Mouse (Mus musculus): ENCODE measurements around the gene Chn1. TPM values are rescaled to one million over a fixed set of nuclear protein-coding genes. Genes with fewer than 3 reads are reported as not detected.

Chn1 gene
- polyA plus RNA-seq, 2 experiments: 0.34 to 0.70 TPM

DNA sequence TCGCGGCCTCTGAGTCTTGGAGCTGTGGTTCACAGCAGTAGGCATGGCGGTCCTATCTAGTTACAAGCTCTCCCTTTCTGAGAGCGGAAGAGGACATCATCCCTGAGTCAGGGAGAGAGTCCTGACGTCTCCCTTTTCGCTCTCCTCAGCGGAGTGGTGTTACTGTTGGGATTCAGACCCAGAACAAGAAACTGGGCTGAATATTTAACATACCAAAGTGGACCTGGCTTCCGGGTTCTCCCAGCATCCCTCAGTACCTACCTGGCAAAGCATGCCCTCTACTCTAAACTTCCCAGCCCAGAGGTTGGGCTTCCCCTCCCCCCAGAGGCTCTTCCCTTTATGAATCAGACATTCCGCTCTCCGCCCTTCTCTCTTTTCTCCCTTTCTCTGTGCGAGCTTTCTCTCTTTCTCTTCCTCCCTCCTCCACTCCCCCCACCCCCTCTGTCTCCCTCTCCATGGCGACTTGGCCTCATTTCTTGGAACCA, 189.8 kb downstream of the Chn1 start:
- Histone ChIP-seq H3K27ac (no peak overlapping the region), H3K36me3 (replicated peaks; ENCODE audit: control insufficient read depth, insufficient read depth, low read depth) (no peaks in the 10 kb centered on the region), H3K27me3 (ENCODE audit: control insufficient read depth, insufficient read depth, low read length) (no peaks in the 10 kb centered on the region; the same call in 1 of the 2 replicates), H3K4me2 (ENCODE audit: low read depth) (peak overlapping the region; percentile 60), H3K4me3 (ENCODE audit: insufficient read depth in 1 of 2, low read depth in 2 of 2, low read length in 2 of 2) (peak overlapping the region in 1 of 2 experiments; percentile 51; a peak in 2 of 4 replicates), H3K9me3 (ENCODE audit: control insufficient read depth, low read length) (no peaks in the 10 kb centered on the region), H3K4me1 (replicated peaks; ENCODE audit: control insufficient read depth in 2 of 2, insufficient read depth in 2 of 2, low read length in 1 of 2) (no peaks in the 10 kb centered on the region; a peak in 1 of 4 replicates), H3K9ac (replicated peaks) (no peak overlapping the region)
- ATAC-seq (ENCODE audit: insufficient read depth): no peak
- no peak for DNase-seq (ENCODE audit: low read depth in 3 of 3, low spot score in 3 of 3)
- no peak for TF ChIP-seq EP300 (IDR thresholded peaks at IDR 0.05; ENCODE audit: low read depth)
- TF ChIP-seq CTCF (IDR thresholded peaks at IDR 0.05; ENCODE audit: low read depth): no peak
- 23% methylated on average over 12 of the region's 12 CpGs for WGBS (ENCODE audit: insufficient replicate concordance)

DNA sequence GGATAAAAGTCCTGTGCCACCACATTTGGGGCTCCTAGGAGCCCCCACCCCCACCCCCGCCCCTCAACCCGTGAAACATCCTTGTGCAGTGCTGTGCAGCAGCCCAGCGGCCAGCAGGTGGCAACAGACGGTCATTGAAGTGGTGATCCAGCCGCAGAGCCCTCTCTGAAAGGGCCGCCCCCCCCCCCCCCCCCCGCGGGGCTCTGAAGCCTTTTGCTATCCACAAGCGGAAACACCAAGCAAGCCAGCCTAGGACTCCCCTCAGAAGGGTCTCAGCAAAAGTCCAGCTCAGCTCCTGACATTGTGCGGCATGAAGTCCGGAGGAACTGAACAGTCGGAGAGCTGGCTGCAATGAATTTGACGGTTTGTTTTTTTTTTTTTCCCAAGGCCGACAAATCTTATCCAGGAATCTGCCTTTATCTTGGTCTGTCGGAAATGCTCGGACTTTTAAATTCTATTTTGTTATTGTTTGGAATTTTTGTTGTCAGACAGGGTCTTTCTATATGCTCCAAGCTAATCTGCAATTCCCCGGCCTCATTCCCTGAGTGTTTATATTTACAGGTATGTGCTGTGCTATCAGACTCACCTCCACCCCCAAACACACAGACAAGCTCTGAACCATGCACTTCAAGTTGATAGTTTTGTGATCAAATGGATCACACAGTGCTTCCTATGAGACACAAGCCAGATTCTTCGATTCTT, 190.3 kb downstream of the Chn1 start:
- Histone ChIP-seq H3K4me3 (ENCODE audit: insufficient read depth in 1 of 2, low read depth in 2 of 2, low read length in 2 of 2) (peak overlapping the region; percentile 44 to 71), H3K9ac (replicated peaks) (no peak overlapping the region; the same call in 1 of the 2 replicates), H3K27me3 (ENCODE audit: control insufficient read depth, insufficient read depth, low read length) (no peaks in the 10 kb centered on the region; the same call in 1 of the 2 replicates), H3K4me1 (replicated peaks; ENCODE audit: control insufficient read depth in 2 of 2, insufficient read depth in 2 of 2, low read length in 1 of 2) (no peaks in the 10 kb centered on the region; a peak in 1 of 4 replicates), H3K27ac (no peak overlapping the region), H3K4me2 (ENCODE audit: low read depth) (peak overlapping the region; percentile 60), H3K36me3 (replicated peaks; ENCODE audit: control insufficient read depth, insufficient read depth, low read depth) (no peaks in the 10 kb centered on the region), H3K9me3 (ENCODE audit: control insufficient read depth, low read length) (no peaks in the 10 kb centered on the region)
- TF ChIP-seq EP300 (IDR thresholded peaks at IDR 0.05; ENCODE audit: low read depth) (no peak), CTCF (IDR thresholded peaks at IDR 0.05; ENCODE audit: low read depth) (peak; percentile 69)
- ATAC-seq (ENCODE audit: insufficient read depth): 0 out of 2 replicates have a peak, but pooled peaks have one; percentile 37
- DNase-seq (ENCODE audit: low read depth in 3 of 3, low spot score in 3 of 3): peak in 2 of 3 experiments; percentile 18 to 26
- WGBS (ENCODE audit: insufficient replicate concordance): 3% methylated on average over 18 of the region's 18 CpGs

DNA sequence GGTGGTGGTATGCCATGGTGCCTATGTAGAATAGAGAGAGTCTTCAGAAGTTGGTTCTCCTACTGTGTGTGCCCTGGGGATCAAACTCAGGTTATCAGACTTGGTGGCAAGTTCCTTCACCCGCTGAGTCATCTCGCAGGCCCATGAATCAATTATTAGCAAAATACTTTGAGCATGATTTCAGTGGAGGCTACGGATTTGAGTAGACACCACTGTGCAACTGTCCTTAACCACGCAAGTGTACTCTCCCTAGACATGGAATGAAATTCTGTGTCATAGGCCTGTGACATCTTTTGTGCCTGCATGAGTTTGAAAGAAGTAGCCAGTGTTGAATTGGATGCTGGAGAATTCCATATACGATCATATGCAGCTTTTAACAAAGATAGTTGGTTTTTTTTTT, 194.4 kb downstream of the Chn1 start:
- H3K27ac ChIP-seq: no peak overlapping the region
- WGBS (ENCODE audit: insufficient replicate concordance): 66% methylated on average over 5 of the region's 5 CpGs
- DNase-seq (ENCODE audit: low read depth in 3 of 3, low spot score in 3 of 3) (no peak), ATAC-seq (ENCODE audit: insufficient read depth) (no peak)
- H3K27me3 ChIP-seq (ENCODE audit: control insufficient read depth, insufficient read depth, low read length): no peaks in the 10 kb centered on the region
- H3K9ac ChIP-seq (replicated peaks): no peak overlapping the region
- no peak overlapping the region for H3K4me3 ChIP-seq (ENCODE audit: insufficient read depth in 1 of 2, low read depth in 2 of 2, low read length in 2 of 2)
- no peaks in the 10 kb centered on the region for H3K36me3 ChIP-seq (replicated peaks; ENCODE audit: control insufficient read depth, insufficient read depth, low read depth)
- no peaks in the 10 kb centered on the region; a peak in 1 of 4 replicates for H3K4me1 ChIP-seq (replicated peaks; ENCODE audit: control insufficient read depth in 2 of 2, insufficient read depth in 2 of 2, low read length in 1 of 2)
- TF ChIP-seq EP300 (IDR thresholded peaks at IDR 0.05; ENCODE audit: low read depth) (no peak), CTCF (IDR thresholded peaks at IDR 0.05; ENCODE audit: low read depth) (no peak)
- H3K4me2 ChIP-seq (ENCODE audit: low read depth): no peak overlapping the region
- H3K9me3 ChIP-seq (ENCODE audit: control insufficient read depth, low read length): no peaks in the 10 kb centered on the region

DNA sequence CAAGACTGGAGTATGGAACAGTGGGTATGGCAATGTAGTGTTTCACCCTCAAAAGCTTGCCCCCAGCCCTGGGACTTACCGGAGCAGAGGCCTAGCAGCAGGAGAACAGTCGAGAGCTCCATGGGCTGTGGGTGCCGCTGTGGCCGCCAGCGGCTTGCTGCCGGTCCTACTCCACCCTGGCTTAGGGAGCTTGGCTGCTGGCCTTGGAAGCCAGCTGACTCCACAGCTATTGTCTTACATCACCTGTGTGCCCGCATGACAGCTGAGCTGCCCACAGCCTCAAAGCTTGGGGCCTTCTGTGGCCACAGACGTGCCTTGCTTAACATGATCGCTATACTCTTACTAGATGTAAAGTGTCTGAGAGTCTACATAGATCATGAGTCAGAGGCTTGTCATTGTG, 195.0 kb downstream of the Chn1 start, which contains the start of gene Chrna1:
Gene Chrna1 (minus strand): TSS at position 173 of the 400 bp plus-strand sequence.
- H3K27me3 ChIP-seq (ENCODE audit: control insufficient read depth, insufficient read depth, low read length): no peaks in the 10 kb centered on the region
- no peaks in the 10 kb centered on the region for H3K9me3 ChIP-seq (ENCODE audit: control insufficient read depth, low read length)
- H3K4me1 ChIP-seq (replicated peaks; ENCODE audit: control insufficient read depth in 2 of 2, insufficient read depth in 2 of 2, low read length in 1 of 2): no peaks in the 10 kb centered on the region; a peak in 1 of 4 replicates
- H3K4me3 ChIP-seq (ENCODE audit: insufficient read depth in 1 of 2, low read depth in 2 of 2, low read length in 2 of 2): no peak within 1 kb of the TSS
- DNase-seq (ENCODE audit: low read depth in 3 of 3, low spot score in 3 of 3) (no peak), ATAC-seq (ENCODE audit: insufficient read depth) (no peak)
- no peak within 1 kb of the TSS for H3K27ac ChIP-seq
- H3K9ac ChIP-seq (replicated peaks): no peak within 1 kb of the TSS
- H3K36me3 ChIP-seq (replicated peaks; ENCODE audit: control insufficient read depth, insufficient read depth, low read depth): no peaks in the 10 kb centered on the region
- WGBS (ENCODE audit: insufficient replicate concordance): 75% methylated on average over 9 of the region's 9 CpGs
- TF ChIP-seq EP300 (IDR thresholded peaks at IDR 0.05; ENCODE audit: low read depth) (no peak), CTCF (IDR thresholded peaks at IDR 0.05; ENCODE audit: low read depth) (no peak)
- no peak within 1 kb of the TSS for H3K4me2 ChIP-seq (ENCODE audit: low read depth)

DNA sequence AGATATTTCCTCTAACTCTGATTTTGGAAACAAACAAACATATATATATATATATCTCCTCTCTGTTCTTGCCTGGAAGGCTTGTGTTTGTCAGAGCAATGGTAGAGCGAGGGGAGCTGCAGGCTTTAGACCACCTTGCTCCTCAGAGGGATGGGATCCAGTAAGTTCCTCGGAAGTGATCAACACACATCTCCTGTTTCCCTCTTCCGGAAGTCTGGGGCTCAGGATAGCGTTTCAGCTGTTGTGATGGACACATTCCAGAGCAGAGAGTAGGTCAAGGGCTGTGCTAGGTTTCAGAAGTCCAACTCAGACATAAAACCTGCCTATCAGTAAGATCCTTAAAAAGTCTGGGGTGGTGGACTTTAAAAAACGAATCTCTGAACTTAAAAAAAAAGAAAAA, 196.0 kb downstream of the Chn1 start:
- Histone ChIP-seq H3K27me3 (ENCODE audit: control insufficient read depth, insufficient read depth, low read length) (no peaks in the 10 kb centered on the region), H3K9ac (replicated peaks) (no peak overlapping the region), H3K36me3 (replicated peaks; ENCODE audit: control insufficient read depth, insufficient read depth, low read depth) (no peaks in the 10 kb centered on the region), H3K4me3 (ENCODE audit: insufficient read depth in 1 of 2, low read depth in 2 of 2, low read length in 2 of 2) (no peak overlapping the region), H3K9me3 (ENCODE audit: control insufficient read depth, low read length) (no peaks in the 10 kb centered on the region), H3K4me1 (replicated peaks; ENCODE audit: control insufficient read depth in 2 of 2, insufficient read depth in 2 of 2, low read length in 1 of 2) (no peaks in the 10 kb centered on the region), H3K4me2 (ENCODE audit: low read depth) (no peak overlapping the region), H3K27ac (no peak overlapping the region)
- no peak for ATAC-seq (ENCODE audit: insufficient read depth)
- TF ChIP-seq CTCF (IDR thresholded peaks at IDR 0.05; ENCODE audit: low read depth): no peak
- TF ChIP-seq EP300 (IDR thresholded peaks at IDR 0.05; ENCODE audit: low read depth): no peak
- no peak for DNase-seq (ENCODE audit: low read depth in 3 of 3, low spot score in 3 of 3)
- WGBS (ENCODE audit: insufficient replicate concordance): 30% methylated on average over 5 of the region's 5 CpGs
